Mouse (Mus musculus) neural tube, embryonic 11.5 days (tissue): ENCODE results near the gene Gm7029. TPM values are rescaled to one million over a fixed set of nuclear protein-coding genes. Genes with fewer than 3 reads are reported as not detected.
A peak's percentile ranks its signal among the peaks of the same experiment; 100 is the strongest.

Source experiments
- ATAC-seq: fragments of 200-750 bp; cut with Nextera tagmentation; 2 replicates; pipeline ENCODE4 v1.8.0; 2017; ENCODE audit warnings: moderate number of reproducible peaks, mild to moderate bottlenecking, moderate TSS enrichment, moderate library complexity; ENCODE audit not compliant: insufficient read depth, low FRiP score, low TSS enrichment
- DNase-seq: peaks from one replicate; pipeline ENCODE4 v3.0.0-alpha.2; 2015; ENCODE audit warnings: low spot score
- H3K27ac ChIP-seq: fragments of 300-500 bp; sonication (generic); 2 replicates; pipeline ENCODE4 v1.5.1; 2014; ENCODE audit warnings: low read depth, mild to moderate bottlenecking, low read length
- H3K27me3 ChIP-seq: fragments of 300-500 bp; sonication (generic); 2 replicates; pipeline ENCODE4 v1.6.1; 2014; ENCODE audit warnings: mild to moderate bottlenecking, low read length, mixed read lengths; ENCODE audit not compliant: control insufficient read depth, insufficient read depth
- H3K36me3 ChIP-seq: fragments of 300-500 bp; sonication (generic); 2 replicates; pipeline ENCODE4 v1.6.1; 2014; ENCODE audit warnings: mild to moderate bottlenecking, low read length, moderate library complexity, mixed read lengths; ENCODE audit not compliant: control insufficient read depth, insufficient read depth
- H3K4me1 ChIP-seq: fragments of 300-500 bp; sonication (generic); 2 replicates; pipeline ENCODE4 v1.6.1; 2014; ENCODE audit warnings: low read length, mixed read lengths; ENCODE audit not compliant: control insufficient read depth, insufficient read depth
- H3K4me2 ChIP-seq: fragments of 300-500 bp; sonication (generic); 2 replicates; pipeline ENCODE4 v1.6.1; 2014; ENCODE audit warnings: low read depth, mild to moderate bottlenecking, moderate library complexity
- H3K4me3 ChIP-seq: fragments of 300-500 bp; sonication (generic); 2 replicates; pipeline ENCODE4 v1.5.1; 2014; ENCODE audit warnings: low read depth, low read length
- H3K9ac ChIP-seq: fragments of 300-500 bp; sonication (generic); 2 replicates; pipeline ENCODE4 v1.6.1; 2014; ENCODE audit warnings: mild to moderate bottlenecking, low read length
- H3K9me3 ChIP-seq: fragments of 300-500 bp; sonication (generic); 2 replicates; pipeline ENCODE4 v1.6.1; 2016; ENCODE audit warnings: low read length; ENCODE audit not compliant: control insufficient read depth
- WGBS: fragments of 180-500 bp; shearing (Covaris S2); extraction: QIAGEN DNeasy Blood & Tissue Kit; methylation state at CpG from one replicate; pipeline ENCODE4 v1.1.7; 2014; 5-methylcytosine and 5-hydroxymethylcytosine counted together
- polyA plus RNA-seq: library from polyadenylated mRNA; unstranded; fragments of >200 nt; fragmentation: Nextera tagmentation; extraction: Ambion mirVana; gene quantifications from 2 replicates; pipeline ENCODE4 v1.2.1, GENCODE M21; 2014

Gm7029 gene
- polyA plus RNA-seq, 1 experiment from 2014 or later, result not detected

DNA sequence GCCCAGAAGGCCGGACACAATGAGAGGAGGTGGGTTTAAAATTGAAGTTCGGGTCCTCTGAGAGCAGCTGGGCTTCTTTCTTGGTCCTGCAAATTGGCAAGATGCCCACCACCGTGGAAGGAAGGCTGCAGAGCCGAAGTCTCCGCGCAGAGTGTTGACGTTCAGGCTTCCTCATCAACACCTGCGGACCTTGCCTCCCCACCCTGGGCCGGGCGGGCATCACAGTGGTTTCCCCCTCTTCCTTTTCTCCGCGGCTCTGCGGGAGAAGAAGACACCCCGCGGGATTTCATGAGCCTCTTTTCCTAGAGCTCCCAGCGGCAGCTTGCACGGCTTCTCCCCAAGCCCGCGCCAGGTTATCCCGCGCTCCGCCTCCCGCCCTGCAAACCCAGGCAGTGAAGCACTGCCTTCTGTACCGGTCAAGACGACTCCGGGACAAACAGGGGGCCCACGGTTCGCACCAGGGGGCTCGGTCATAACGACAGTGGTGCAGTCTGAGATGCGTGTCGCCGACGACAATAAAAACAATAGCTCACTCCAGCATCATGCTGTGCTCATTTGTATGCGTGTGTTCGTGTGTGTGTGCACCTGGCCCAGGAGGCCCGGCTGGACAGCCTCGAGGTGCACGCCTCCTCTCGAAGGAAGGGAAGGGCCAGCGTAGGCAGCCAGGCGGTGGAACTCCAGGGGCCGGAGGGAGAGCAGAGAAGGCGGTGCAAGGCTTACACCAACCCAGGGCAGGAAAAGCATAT, 34.9 kb downstream of the Gm7029 start:
- WGBS, result under 1% methylated on average over 43 of the region's 44 CpGs
- Histone ChIP-seq H3K4me2 (peak overlapping the region; percentile 68), H3K9ac (peak overlapping the region; percentile 52), H3K36me3 (peaks cover 16% of the 10 kb centered on the region), H3K4me1 (peaks cover 15% of the 10 kb centered on the region), H3K4me3 (peak overlapping the region; percentile 85), H3K27ac (peak overlapping the region; percentile 85), H3K9me3 (no peaks in the 10 kb centered on the region), H3K27me3 (no peaks in the 10 kb centered on the region)
- peak; percentile 24 for DNase-seq
- peak; percentile 48; the same call in 1 of the 2 replicates for ATAC-seq

DNA sequence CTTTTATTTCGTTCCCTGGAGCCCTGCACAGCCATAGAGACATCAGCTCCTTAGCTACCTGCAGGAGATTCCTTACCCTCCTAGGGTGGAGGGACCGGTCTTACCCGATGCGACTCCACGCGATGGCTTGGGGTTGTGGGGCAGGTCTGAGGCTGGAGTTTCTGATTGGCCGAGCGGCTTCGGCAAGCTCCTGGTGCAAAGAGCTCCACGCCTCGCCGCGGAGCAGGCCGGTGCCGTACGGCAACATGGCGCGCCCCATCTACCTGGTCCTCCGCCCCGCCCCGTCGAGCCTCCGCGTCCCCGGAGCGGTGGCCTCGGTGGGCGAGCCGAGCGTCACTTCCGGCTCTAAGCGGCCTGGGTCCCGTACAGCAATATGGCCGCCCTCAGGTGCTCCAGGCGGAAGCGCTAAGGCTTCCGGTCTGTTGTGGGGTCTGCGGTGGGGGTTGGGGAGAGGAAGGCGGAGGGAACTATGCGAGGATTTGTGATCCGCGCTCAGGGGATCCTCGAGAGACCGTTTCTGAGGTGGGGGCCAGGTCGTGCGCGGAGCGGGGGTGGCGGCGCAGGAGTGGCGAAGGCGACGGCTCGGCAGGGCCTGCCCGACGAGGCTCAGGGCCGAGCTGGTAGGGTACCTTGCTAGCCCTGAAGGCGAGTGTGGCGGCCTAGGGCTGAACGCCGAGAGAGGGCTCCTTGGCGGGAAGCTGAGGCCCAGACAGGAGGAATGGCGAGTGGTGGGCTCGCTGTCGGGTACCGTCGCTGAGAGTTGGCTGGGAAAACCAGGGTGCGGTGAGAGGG, 35.6 kb downstream of the Gm7029 start, which contains the start of gene Daxx:
Gene Daxx, plus strand, starts transcription at position 338 of the 792 bp plus-strand sequence.
- peak within 1 kb of the TSS; percentile 85 for H3K4me3 ChIP-seq
- H3K9me3 ChIP-seq, result no peaks in the 10 kb centered on the region
- peak within 1 kb of the TSS; percentile 77 for H3K9ac ChIP-seq
- peaks cover 15% of the 10 kb centered on the region for H3K4me1 ChIP-seq
- ATAC-seq (peak; percentile 95), DNase-seq (peak; percentile 99)
- H3K27ac ChIP-seq, result peak within 1 kb of the TSS; percentile 85
- H3K36me3 ChIP-seq, result peaks cover 23% of the 10 kb centered on the region
- WGBS, result under 1% methylated on average over 68 of the region's 68 CpGs
- peak within 1 kb of the TSS; percentile 68 for H3K4me2 ChIP-seq
- no peaks in the 10 kb centered on the region for H3K27me3 ChIP-seq

DNA sequence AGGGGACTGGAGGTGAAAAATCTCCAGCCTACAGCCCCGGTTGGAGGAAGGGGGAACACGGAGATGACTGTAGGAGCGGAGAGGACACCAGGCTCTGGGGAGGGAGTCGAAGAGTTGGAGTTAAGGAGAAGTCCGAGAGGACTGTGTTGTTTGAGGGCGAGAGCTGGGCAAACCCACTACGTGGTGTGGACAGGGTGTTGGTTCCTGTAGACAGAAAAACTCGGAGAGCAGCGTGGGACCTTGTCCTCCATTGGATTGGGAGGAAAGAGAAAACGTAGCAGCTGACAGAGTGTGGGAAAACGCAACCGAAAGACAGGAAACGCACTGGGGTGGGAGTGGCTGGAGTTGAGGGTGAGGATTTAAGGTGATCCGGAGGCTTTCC, 36.2 kb downstream of the Gm7029 start:
- no peaks in the 10 kb centered on the region for H3K27me3 ChIP-seq
- no peaks in the 10 kb centered on the region for H3K9me3 ChIP-seq
- under 1% methylated on average over 14 of the region's 14 CpGs for WGBS
- no peak for ATAC-seq
- peaks cover 23% of the 10 kb centered on the region for H3K36me3 ChIP-seq
- H3K4me1 ChIP-seq, result peaks cover 15% of the 10 kb centered on the region
- peak overlapping the region; percentile 79 for H3K27ac ChIP-seq
- peak overlapping the region; percentile 68 for H3K4me2 ChIP-seq
- DNase-seq, result no peak
- H3K4me3 ChIP-seq, result peak overlapping the region; percentile 85
- H3K9ac ChIP-seq, result peak overlapping the region; percentile 77

DNA sequence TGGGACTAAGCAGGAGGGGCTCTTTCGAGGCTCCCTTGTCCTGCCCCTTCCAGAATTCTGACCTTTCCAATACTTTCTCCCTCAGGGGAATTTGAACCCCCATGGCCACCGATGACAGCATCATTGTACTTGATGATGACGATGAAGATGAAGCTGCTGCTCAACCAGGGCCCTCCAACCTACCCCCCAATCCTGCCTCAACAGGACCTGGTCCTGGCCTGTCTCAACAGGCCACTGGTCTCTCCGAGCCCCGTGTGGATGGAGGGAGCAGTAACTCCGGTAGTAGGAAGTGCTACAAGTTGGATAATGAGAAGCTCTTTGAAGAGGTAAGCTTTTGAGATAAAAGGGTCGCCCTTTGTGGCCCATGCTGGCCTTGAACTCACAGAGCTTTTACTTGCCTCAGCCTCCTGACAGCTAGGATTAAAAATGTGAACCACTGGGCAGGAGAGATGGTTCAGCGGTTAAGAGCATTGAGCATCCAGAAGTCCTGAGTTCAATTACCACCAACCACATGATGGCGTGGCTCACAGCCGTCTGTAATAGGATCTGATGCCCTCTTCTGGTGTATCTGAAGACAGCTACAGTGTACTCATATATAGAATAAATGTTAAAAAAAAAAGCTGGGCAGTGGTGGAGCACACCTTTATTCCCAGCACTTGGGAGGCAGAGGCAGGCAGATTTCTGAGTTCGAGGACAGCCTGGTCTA, 36.9 kb downstream of the Gm7029 start:
- Histone ChIP-seq H3K4me3 (peak overlapping the region; percentile 85), H3K27me3 (no peaks in the 10 kb centered on the region), H3K4me2 (peak overlapping the region; percentile 68), H3K4me1 (peaks cover 15% of the 10 kb centered on the region), H3K9me3 (no peaks in the 10 kb centered on the region), H3K36me3 (peaks cover 23% of the 10 kb centered on the region), H3K27ac (no peak overlapping the region), H3K9ac (peak overlapping the region; percentile 77)
- WGBS, result 56% methylated on average over 11 of the region's 11 CpGs
- ATAC-seq (no peak), DNase-seq (no peak)

DNA sequence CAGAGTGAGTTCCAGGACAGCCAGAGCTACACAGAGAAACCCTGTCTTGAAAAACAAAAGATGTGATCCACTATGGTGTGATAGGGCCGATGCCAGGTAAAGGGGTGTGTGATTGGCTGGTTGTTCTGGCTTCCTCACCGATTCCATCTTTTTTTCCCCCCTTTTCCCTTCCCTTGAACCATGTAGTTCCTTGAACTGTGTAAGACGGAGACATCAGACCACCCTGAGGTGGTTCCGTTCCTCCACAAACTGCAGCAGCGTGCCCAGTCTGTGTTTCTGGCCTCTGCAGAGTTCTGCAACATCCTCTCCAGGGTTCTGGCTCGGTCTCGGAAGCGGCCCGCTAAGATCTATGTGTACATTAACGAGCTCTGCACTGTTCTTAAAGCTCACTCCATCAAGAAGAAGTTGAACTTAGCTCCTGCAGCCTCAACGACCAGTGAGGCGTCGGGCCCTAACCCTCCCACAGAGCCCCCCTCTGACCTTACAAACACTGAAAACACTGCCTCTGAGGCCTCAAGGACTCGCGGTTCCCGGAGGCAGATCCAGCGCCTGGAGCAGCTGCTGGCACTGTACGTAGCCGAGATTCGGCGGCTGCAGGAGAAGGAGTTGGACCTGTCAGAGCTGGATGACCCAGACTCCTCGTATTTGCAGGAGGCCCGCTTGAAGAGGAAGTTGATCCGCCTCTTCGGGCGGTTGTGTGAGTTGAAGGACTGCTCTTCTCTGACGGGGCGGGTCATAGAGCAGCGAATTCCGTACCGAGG, 37.6 kb downstream of the Gm7029 start:
- Histone ChIP-seq H3K9me3 (no peaks in the 10 kb centered on the region), H3K27me3 (no peaks in the 10 kb centered on the region), H3K27ac (no peak overlapping the region), H3K4me2 (no peak overlapping the region; the same call in 1 of the 2 replicates), H3K4me1 (peaks cover 15% of the 10 kb centered on the region), H3K36me3 (peaks cover 23% of the 10 kb centered on the region), H3K9ac (no peak overlapping the region), H3K4me3 (no peak overlapping the region)
- 94% methylated on average over 31 of the region's 31 CpGs for WGBS
- no peak for DNase-seq
- no peak for ATAC-seq

DNA sequence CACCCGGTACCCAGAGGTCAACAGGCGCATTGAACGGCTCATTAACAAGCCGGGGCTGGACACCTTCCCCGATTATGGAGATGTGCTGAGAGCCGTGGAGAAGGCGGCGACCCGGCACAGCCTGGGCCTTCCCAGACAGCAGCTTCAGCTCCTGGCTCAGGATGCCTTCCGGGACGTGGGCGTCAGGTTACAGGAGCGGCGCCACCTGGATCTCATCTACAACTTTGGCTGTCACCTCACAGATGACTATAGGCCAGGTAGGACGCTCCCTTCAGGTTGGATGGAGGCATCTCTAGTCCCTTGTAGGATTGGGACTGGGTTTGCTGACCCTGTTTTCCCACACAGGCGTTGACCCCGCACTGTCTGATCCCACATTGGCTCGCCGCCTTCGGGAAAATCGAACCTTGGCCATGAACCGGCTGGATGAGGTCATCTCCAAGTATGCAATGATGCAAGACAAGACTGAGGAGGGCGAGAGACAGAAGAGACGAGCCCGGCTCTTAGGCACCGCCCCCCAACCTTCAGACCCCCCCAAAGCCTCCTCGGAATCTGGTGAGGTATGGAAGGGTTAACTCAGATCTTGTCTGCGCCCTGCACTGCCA, 38.3 kb downstream of the Gm7029 start:
- H3K9ac ChIP-seq, result no peak overlapping the region

DNA sequence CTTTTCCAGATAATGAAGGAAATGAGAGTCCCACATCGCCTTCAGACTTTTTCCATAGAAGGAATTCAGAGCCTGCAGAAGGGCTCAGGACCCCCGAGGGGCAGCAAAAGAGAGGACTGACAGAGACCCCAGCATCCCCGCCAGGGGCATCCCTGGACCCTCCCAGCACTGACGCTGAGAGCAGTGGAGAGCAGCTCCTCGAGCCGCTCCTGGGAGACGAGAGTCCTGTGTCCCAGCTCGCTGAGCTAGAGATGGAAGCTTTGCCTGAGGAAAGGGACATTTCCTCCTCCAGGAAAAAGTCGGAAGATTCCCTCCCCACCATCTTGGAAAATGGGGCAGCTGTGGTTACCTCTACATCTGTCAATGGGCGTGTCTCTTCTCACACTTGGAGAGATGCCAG, 39.6 kb downstream of the Gm7029 start:
- Histone ChIP-seq H3K27me3 (no peaks in the 10 kb centered on the region), H3K4me3 (no peak overlapping the region), H3K9ac (no peak overlapping the region), H3K9me3 (no peaks in the 10 kb centered on the region), H3K4me1 (peaks cover 14% of the 10 kb centered on the region), H3K4me2 (no peak overlapping the region), H3K27ac (no peak overlapping the region), H3K36me3 (peaks cover 23% of the 10 kb centered on the region)
- 94% methylated on average over 10 of the region's 10 CpGs for WGBS
- ATAC-seq, result no peak
- no peak for DNase-seq

More for the DNA sequence above, 38.3 kb downstream of the Gm7029 start:
- Histone ChIP-seq H3K36me3 (peaks cover 23% of the 10 kb centered on the region), H3K27me3 (no peaks in the 10 kb centered on the region), H3K4me2 (no peak overlapping the region), H3K4me1 (peaks cover 19% of the 10 kb centered on the region), H3K27ac (no peak overlapping the region), H3K4me3 (no peak overlapping the region), H3K9me3 (no peaks in the 10 kb centered on the region)
- DNase-seq (no peak), ATAC-seq (no peak)
- WGBS, result 93% methylated on average over 28 of the region's 28 CpGs

DNA sequence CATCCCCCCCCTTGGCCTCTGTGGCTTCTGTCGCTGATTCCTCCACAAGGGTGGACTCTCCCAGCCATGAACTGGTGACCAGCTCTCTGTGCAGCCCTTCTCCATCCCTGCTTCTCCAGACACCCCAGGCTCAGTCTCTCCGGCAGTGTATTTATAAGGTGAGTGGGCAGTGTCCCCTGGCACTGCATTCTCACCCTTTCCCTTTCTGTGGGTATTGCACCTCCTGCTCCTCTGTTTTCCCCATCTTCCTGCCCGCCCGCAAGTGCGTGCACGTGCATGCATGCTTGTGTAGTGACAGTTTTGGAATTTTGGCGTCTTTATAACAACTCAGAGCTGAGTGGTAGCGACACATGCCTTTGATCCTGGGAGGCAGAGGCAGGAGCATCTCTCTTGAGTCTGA, 40.3 kb downstream of the Gm7029 start:
- no peak overlapping the region for H3K27ac ChIP-seq
- H3K4me1 ChIP-seq, result peaks cover 17% of the 10 kb centered on the region
- ATAC-seq (no peak), DNase-seq (no peak)
- no peaks in the 10 kb centered on the region for H3K27me3 ChIP-seq
- peaks cover 23% of the 10 kb centered on the region for H3K36me3 ChIP-seq
- H3K4me2 ChIP-seq, result no peak overlapping the region
- H3K9me3 ChIP-seq, result no peaks in the 10 kb centered on the region
- 96% methylated on average over 8 of the region's 8 CpGs for WGBS
- no peak overlapping the region for H3K9ac ChIP-seq
- H3K4me3 ChIP-seq, result no peak overlapping the region
